Mouse (Mus musculus) stomach, embryonic 14.5 days (tissue): ENCODE data around the gene Swi5. TPM values are rescaled to one million over a fixed set of nuclear protein-coding genes. Genes with fewer than 3 reads are reported as not detected.
"Not testable (repeated sequence)": the region's sequence is repeated elsewhere in the genome, so short reads cannot be mapped to it uniquely, and the experiment has no call there.

Source experiments
- ATAC-seq: fragments of 200-750 bp; cut with Nextera tagmentation; 2 replicates; pipeline ENCODE4 v1.8.0; 2017; ENCODE audit warnings: low read depth, moderate TSS enrichment; ENCODE audit not compliant: insufficient number of reproducible peaks, insufficient read depth, low FRiP score
- H3K27ac ChIP-seq: fragments of 300-500 bp; sonication (generic); 2 replicates; pipeline ENCODE4 v1.5.1; 2014; ENCODE audit warnings: mild to moderate bottlenecking, low read length, moderate library complexity, mixed read lengths
- H3K27me3 ChIP-seq: fragments of 300-500 bp; sonication (generic); 2 replicates; pipeline ENCODE4 v1.6.1; 2014; ENCODE audit warnings: low read length, control low read depth, mixed read lengths; ENCODE audit not compliant: control insufficient read depth, insufficient read depth
- H3K36me3 ChIP-seq: fragments of 300-500 bp; sonication (generic); 2 replicates; pipeline ENCODE4 v1.6.1; 2014; ENCODE audit warnings: mild to moderate bottlenecking, control low read depth, low read length, moderate library complexity, mixed read lengths; ENCODE audit not compliant: control insufficient read depth, insufficient read depth
- H3K4me1 ChIP-seq: fragments of 300-500 bp; sonication (generic); 2 replicates; pipeline ENCODE4 v1.6.1; 2014; ENCODE audit warnings: low read length, control low read depth, mixed read lengths; ENCODE audit not compliant: control insufficient read depth, insufficient read depth
- H3K4me2 ChIP-seq: fragments of 300-500 bp; sonication (generic); replicated peaks from 2 replicates; pipeline ENCODE4 v1.6.1; 2014; ENCODE audit warnings: low read depth, low read length, control low read depth
- H3K4me3 ChIP-seq: fragments of 300-500 bp; sonication (generic); 2 replicates; pipeline ENCODE4 v1.5.1; 2014; ENCODE audit warnings: low read depth, low read length, control low read depth
- H3K9ac ChIP-seq: fragments of 300-500 bp; sonication (generic); replicated peaks from 2 replicates; pipeline ENCODE4 v1.6.1; 2014; ENCODE audit warnings: low read depth, mild to moderate bottlenecking, control low read depth, low read length, moderate library complexity, mixed read lengths
- H3K9me3 ChIP-seq: fragments of 300-500 bp; sonication (generic); 2 replicates; pipeline ENCODE4 v1.6.1; 2016; ENCODE audit warnings: low read depth, low read length, control low read depth; ENCODE audit not compliant: control insufficient read depth
- WGBS: fragments of 180-500 bp; shearing (Covaris S2); extraction: QIAGEN DNeasy Blood & Tissue Kit; methylation state at CpG from one replicate; pipeline ENCODE4 v1.1.7; 2014; 5-methylcytosine and 5-hydroxymethylcytosine counted together
- polyA plus RNA-seq: library from polyadenylated mRNA; unstranded; fragments of >200 nt; fragmentation: Nextera tagmentation; extraction: Ambion mirVana; gene quantifications from 2 replicates; pipeline ENCODE4 v1.2.1, GENCODE M21; 2014

Gene Swi5
- polyA plus RNA-seq, 1 experiment from 2014 or later, result 137 TPM

DNA sequence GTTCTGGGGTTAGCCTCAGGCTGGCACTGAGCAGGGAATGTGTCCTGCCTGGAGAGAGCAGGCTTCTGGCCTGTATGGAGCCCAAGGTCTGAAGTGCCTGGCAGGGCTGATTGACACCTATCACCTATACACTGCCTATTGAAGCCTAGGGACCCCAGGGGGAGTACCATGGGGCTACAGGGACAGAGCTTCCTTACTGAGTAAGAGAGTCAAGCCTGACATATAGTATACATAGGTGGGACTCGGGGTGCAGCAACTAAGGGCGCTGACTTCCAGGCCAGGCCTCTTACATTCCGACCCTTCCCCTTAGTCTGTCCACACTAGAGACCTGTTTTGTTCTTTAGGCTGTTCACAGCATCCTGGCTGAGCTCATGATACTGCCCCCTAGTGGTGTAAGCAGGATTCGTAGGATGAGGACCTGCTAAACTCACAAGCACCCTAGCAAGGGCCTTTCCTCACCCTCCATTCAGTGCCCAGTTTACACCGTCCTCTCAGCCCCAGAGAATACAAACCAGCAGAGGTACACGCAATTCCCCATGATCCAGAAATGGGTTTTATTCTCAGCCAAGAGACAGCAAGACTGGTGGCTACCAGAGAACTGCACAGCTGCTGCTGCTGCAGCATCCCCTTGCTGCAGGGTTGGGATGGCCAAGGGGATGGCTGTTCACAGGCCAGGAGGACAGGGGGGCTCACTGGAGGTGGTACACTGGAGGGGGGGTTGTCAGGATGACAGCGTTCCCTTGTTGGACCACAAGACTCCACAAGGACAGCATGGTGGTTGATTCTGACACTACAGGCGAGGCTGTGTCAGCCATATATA lies 20.3 kb upstream of the Swi5 start:
- no peak for ATAC-seq
- H3K4me2 ChIP-seq, result no peak overlapping the region

DNA sequence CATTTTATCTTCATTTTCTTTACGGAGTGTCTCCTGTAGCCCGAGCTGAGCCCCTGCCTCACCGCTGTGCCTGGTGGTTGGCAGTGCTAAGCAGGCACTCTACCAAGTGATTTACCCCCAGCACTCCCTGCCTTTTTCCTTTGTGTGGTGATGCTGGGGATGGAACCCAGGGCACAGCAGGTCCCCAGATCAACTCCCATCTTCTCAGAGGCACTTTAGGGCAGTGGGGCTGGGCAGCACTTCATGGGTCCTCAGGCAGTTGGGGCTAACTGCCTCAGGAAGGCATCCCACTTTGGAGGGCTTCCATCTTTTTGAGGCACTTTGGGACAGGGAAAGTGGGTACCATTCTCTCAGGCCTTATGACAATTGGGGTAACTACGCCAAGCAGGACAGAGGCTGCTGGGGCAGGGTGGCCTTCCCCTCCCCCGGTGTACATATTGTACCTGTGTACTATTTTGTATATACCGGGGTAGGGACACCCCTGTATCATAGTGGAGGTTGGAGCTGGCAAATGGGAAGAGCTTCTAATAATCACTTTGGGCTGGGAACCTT lies 19.4 kb upstream of the Swi5 start:
- H3K9me3 ChIP-seq, result no peaks in the 10 kb centered on the region
- H3K9ac ChIP-seq, result no peak overlapping the region
- H3K27me3 ChIP-seq, result no peaks in the 10 kb centered on the region
- no peak overlapping the region for H3K27ac ChIP-seq
- peaks cover 16% of the 10 kb centered on the region for H3K4me1 ChIP-seq
- ATAC-seq, result no peak
- peaks cover 67% of the 10 kb centered on the region for H3K36me3 ChIP-seq
- no peak overlapping the region for H3K4me3 ChIP-seq
- no peak overlapping the region for H3K4me2 ChIP-seq
- WGBS, result 78% methylated on average over 6 of the region's 6 CpGs

More for the DNA sequence above, 20.3 kb upstream of the Swi5 start:
- Histone ChIP-seq H3K9ac (no peak overlapping the region), H3K27me3 (no peaks in the 10 kb centered on the region), H3K4me3 (no peak overlapping the region), H3K36me3 (peaks cover 59% of the 10 kb centered on the region), H3K4me1 (peaks cover 16% of the 10 kb centered on the region), H3K9me3 (no peaks in the 10 kb centered on the region), H3K27ac (no peak overlapping the region)
- 53% methylated on average over 8 of the region's 8 CpGs for WGBS

DNA sequence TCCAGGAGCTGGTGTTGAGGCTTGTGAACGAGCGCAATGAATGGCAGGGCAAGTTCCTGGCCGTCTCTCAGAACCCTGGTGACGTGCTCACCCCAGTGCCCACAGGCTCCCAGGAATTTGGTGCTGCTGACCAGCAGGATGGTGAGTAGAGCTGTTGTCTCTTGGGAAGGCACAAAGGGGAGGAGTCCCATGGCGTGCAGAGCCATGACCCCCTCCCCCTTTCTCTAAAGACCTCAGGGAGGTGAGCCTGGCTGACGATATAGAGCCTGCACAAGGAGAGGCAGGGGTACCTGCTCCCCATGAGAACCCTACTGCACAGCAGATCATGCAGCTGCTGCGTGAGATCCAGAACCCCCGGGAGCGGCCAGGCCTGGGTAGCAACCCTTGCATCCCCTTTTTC lies 18.3 kb upstream of the Swi5 start:
- peaks cover 75% of the 10 kb centered on the region for H3K36me3 ChIP-seq
- no peak for ATAC-seq
- H3K9me3 ChIP-seq, result no peaks in the 10 kb centered on the region
- peaks cover 7% of the 10 kb centered on the region for H3K4me1 ChIP-seq
- no peak overlapping the region for H3K4me2 ChIP-seq
- H3K4me3 ChIP-seq, result no peak overlapping the region
- 86% methylated on average over 8 of the region's 9 CpGs for WGBS
- no peaks in the 10 kb centered on the region for H3K27me3 ChIP-seq
- no peak overlapping the region for H3K9ac ChIP-seq
- no peak overlapping the region for H3K27ac ChIP-seq

DNA sequence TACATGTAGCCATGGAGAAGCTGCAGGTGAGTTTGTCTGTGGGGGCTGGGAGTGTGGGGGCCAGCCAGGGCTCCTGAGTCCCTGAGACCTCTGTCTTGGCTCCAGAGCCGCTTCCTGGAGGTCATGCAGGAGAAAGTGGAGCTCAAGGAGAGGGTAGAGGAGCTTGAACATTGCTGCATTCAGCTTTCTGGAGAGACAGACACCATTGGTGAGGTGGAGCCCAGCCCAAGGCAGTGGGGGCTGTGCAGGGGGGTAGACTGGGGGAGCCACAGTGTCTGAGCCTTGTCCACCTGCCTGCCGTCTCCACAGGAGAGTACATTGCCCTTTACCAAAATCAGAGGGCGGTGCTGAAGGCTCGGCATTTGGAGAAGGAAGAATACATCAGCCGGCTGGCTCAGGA lies 17.8 kb upstream of the Swi5 start:
- Histone ChIP-seq H3K36me3 (peaks cover 80% of the 10 kb centered on the region), H3K9ac (no peak overlapping the region), H3K27ac (no peak overlapping the region), H3K4me3 (no peak overlapping the region), H3K4me1 (peaks cover 4% of the 10 kb centered on the region; the same call in 1 of the 2 replicates), H3K4me2 (no peak overlapping the region), H3K9me3 (no peaks in the 10 kb centered on the region), H3K27me3 (no peaks in the 10 kb centered on the region)
- no peak for ATAC-seq
- 84% methylated on average over 5 of the region's 5 CpGs for WGBS

DNA sequence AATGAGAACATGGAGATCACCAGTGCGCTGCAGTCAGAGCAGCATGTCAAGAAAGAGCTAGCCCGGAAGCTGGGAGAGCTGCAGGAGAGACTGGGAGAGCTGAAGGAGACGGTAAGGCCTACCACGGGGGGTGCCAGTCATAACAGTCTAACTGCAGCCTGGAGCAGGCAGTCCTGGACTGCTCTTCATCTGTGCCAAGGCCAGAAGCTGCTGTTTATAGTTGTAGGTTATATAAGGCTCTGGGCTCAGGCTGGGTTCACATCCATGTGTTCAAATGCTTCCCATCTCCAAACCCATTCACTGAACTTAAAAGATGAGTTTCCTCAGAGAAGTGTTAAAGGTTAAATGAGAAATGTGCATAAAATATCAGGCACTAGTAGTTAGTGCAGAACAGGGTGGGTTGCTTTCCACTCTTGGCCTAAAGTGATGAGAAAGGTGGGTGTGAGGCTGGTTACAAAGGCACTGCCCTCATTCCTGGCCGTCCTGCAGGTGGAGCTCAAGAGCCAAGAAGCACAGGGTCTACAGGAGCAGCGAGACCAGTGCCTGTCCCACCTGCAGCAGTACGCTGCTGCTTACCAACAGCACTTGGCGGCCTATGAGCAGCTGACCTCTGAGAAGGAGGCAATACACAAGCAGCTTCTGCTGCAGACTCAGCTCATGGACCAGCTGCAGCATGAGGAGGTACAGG lies 16.4 kb upstream of the Swi5 start:
- Histone ChIP-seq H3K27me3 (no peaks in the 10 kb centered on the region), H3K27ac (no peak overlapping the region), H3K4me3 (no peak overlapping the region), H3K4me1 (no peaks in the 10 kb centered on the region), H3K9me3 (no peaks in the 10 kb centered on the region), H3K4me2 (no peak overlapping the region), H3K9ac (no peak overlapping the region), H3K36me3 (peaks cover 81% of the 10 kb centered on the region)
- ATAC-seq, result 0 out of 2 replicates have a peak, but pooled peaks have one; percentile 28
- 60% methylated on average over 8 of the region's 8 CpGs for WGBS

DNA sequence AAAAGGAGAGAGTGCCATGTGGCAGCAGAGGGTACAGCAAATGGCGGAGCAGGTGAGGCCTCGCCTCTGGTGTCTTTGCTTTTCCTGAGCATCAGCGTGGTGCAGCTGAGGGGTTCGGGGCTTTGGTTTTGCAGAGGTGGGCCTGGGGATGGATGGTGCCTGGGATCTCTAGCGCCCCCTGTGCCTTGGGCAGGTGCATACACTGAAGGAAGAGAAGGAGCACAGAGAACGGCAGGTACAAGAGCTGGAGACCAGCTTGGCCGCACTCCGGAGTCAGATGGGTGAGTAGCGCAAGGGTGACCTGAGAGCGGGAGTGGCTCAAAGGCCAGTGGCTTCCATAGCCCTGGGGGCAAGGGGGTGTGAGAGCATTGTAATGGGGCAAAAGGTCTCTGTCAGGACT lies 15.1 kb upstream of the Swi5 start:
- H3K27me3 ChIP-seq, result no peaks in the 10 kb centered on the region
- peaks cover 82% of the 10 kb centered on the region for H3K36me3 ChIP-seq
- no peaks in the 10 kb centered on the region for H3K9me3 ChIP-seq
- WGBS, result 88% methylated on average over 10 of the region's 10 CpGs
- no peak overlapping the region for H3K4me3 ChIP-seq
- H3K4me2 ChIP-seq, result no peak overlapping the region
- H3K4me1 ChIP-seq, result no peaks in the 10 kb centered on the region
- no peak overlapping the region for H3K27ac ChIP-seq
- no peak overlapping the region for H3K9ac ChIP-seq
- ATAC-seq, result no peak

DNA sequence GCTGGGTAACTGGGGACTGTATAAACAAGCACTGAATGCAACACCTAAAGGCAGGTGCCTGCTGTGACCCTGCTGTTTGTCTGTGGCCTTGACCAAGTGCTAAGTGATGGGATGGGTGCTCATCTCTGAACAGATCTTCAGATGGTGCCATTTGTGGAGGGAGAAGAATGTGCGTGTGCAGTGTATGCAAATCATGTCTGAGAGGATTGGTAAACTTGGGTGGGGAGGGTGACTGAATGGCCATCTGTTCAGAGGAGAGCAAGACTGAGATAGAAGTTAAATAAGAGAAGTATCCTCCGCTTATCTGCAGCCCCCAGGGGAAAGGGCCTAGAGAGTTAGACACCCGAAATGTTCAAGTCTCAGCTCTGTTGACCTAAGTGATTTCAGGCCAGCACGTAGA lies 11.6 kb upstream of the Swi5 start:
- ATAC-seq, result no peak
- Histone ChIP-seq H3K9me3 (no peaks in the 10 kb centered on the region), H3K4me2 (no peak overlapping the region), H3K9ac (no peak overlapping the region), H3K27ac (no peak overlapping the region), H3K36me3 (peaks cover 71% of the 10 kb centered on the region), H3K4me3 (no peak overlapping the region), H3K4me1 (no peaks in the 10 kb centered on the region), H3K27me3 (no peaks in the 10 kb centered on the region)
- 91% methylated on average over 4 of the region's 4 CpGs for WGBS

DNA sequence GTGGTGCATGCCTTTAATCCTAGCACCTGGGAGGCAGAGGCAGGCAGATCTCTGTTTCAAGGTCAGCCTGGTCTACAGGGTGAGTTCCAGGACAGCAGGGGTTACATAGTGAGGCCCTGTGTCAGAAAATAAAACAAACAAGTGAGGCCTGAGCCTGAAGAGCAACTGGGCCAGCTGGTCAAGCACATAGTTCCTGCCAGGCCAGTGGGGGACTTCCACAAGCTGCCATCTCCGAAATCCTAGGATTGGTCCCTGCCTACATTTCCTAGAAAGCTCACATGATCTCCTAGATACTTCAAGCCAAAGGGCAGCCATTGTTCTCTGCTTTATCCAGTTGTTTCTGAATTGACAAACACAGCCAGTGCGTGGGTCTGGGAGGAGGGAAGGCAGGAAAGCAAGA lies 8.0 kb upstream of the Swi5 start:
- not testable (repeated sequence) for H3K27me3 ChIP-seq, H3K9me3 ChIP-seq, H3K4me2 ChIP-seq, ATAC-seq, H3K9ac ChIP-seq, H3K4me3 ChIP-seq, H3K4me1 ChIP-seq, H3K27ac ChIP-seq
- WGBS, result 85% methylated on average over 2 of the region's 2 CpGs
- H3K36me3 ChIP-seq, result peaks cover 54% of the 10 kb centered on the region
